Mouse (Mus musculus) c-Kit-negative CD71-positive TER-119-positive erythroid progenitor cells, embryonic 14.5 days (primary cell): ENCODE data around the gene Krt39.

ENCODE experiments used
- DNase-seq: peaks from one replicate; pipeline ENCODE4 v3.0.0-alpha.2; 2013; ENCODE audit warnings: low read depth, low spot score

Gene Krt39

DNA sequence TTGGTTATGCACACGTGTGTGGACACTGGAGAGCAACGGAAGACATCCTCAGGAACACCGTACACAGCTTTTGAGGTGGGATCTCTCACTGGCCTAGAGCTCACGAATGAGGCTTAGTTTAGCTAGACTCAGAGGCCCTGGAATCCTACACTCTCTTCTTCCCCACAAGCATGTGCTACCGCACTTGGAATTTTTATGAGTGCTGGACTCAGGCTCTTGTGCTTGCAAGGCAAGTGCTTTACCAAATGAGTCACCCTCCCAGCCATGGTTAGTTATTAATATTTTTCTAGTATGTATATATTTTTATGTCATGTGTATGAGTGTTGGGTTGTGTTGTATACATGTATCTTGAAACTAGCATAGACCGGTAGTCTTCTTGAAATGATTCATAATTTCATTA, 49.2 kb downstream of the Krt39 start:
- DNase-seq: no peak

DNA sequence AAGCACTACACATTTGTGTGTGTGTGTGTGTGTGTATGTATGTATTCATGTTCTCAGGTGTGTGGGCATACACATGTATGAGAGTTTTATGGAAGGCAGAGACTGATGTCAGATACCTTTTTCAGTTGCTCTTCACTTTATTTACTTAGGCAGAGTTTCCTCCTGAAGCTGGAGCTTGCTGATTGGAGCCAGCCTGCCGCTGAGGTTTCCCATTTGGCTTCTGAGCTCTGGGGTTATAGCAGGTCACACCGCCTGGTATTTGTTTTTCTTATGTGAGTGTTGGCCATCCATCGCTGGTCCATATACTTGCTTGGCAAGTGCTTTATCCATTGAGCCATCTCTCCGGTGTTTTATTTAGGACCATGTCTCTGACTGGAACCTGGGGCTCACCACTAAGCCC, 51.9 kb downstream of the Krt39 start:
- no peak for DNase-seq

DNA sequence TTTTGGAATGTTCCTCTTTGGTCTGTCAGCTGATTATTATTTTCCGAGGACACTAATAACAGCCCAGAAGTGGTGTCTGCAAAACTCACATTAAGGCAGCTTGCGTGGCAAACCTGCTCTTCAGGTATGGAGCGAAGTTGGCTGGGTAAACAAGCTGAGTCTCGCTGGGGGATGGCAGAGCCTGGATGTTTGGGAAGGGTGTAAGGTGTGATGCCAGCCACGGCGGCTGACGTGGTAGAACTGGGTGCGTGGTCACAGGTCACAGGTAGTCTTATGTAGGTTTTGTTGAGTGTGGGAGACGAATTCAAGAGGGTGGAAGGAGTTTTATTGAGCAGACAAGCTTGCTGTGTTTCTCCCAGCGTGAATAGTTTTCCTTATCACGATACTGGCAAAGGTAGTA, 52.6 kb downstream of the Krt39 start:
- DNase-seq: no peak

DNA sequence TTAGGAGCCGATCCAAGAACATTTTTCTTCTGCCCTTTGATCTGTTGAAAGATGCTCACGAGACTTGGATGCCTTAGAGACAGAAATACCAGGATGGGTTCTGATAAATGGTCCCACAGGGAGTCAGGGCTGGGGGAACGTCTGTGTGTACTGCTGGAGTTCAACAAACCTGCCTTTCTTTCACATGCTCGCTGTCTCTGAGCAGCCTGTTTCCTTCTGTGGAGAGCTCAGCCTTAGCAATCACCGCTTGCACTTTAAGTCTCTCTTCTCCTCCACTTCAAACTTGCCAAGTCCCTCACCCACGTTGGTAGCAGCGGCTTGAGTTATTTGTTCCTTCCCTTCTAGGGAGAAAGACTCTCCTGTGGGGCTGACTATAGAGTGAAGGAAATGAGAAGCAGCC, 54.8 kb downstream of the Krt39 start:
- no peak for DNase-seq

DNA sequence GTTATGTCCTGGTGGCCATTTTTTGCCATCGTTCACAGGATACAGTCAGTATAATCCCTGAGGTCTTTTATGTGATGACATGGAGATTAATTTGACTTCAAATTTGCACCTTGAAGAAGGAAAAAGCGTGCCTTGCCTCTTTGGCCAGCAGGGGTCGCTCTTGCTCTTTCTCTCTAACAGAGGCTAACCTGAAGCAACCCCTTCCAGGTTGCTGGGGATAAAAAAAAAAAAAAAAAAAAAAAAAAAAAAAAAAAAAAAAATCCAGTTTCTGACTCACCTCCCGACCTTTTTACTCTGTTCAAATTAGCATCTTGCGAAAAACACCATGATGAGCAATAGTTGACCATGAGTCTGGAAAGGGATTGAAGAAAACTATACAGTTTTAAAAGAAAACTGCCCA, 56.3 kb downstream of the Krt39 start:
- peak; percentile 20 for DNase-seq
